Mouse (Mus musculus): Measurements from ENCODE around the gene Pfas. TPM values are rescaled to one million over a fixed set of nuclear protein-coding genes. Genes with fewer than 3 reads are reported as not detected.
A peak's percentile ranks its signal among the peaks of the same experiment; 100 is the strongest.
"Not testable (repeated sequence)": the region's sequence is repeated elsewhere in the genome, so short reads cannot be mapped to it uniquely, and the experiment has no call there.

Gene Pfas
- polyA plus RNA-seq, 1 experiment from 2014 or later = 34.9 TPM

GRCm38 (mm10) chr11:69010400-69011323 is 2.4 kb upstream of the Pfas start:
- Histone ChIP-seq H3K9me3 (replicated peaks) (no peaks in the 10 kb centered on the region), H3K4me3 (no peak overlapping the region), H3K27me3 (no peaks in the 10 kb centered on the region), H3K27ac (no peak overlapping the region), H3K36me3 (ENCODE audit: poor library complexity, severe bottlenecking) (no peaks in the 10 kb centered on the region), H3K4me2 (peak overlapping the region; percentile 76; the same call in 1 of the 2 replicates), H3K4me1 (peaks cover 30% of the 10 kb centered on the region), H3K9ac (no peak overlapping the region)
- 90% methylated on average over 15 of the region's 15 CpGs for WGBS
- ATAC-seq = no peak

- no peak overlapping the region for H3K9ac ChIP-seq
- H3K27me3 ChIP-seq = no peaks in the 10 kb centered on the region
- WGBS = 90% methylated on average over 1 of the region's 1 CpGs
- H3K4me2 ChIP-seq = no peak overlapping the region
- peaks cover 25% of the 10 kb centered on the region for H3K4me1 ChIP-seq
- H3K4me3 ChIP-seq = no peak overlapping the region
- no peaks in the 10 kb centered on the region for H3K9me3 ChIP-seq (replicated peaks)
- no peak for ATAC-seq
- H3K36me3 ChIP-seq (ENCODE audit: poor library complexity, severe bottlenecking) = no peaks in the 10 kb centered on the region
- no peak overlapping the region for H3K27ac ChIP-seq
These were observed 1.2 kb upstream of the Pfas start for GRCm38 (mm10) chr11:69009508-69009907.

- H3K27me3 ChIP-seq; H3K9ac ChIP-seq; H3K4me2 ChIP-seq; H3K27ac ChIP-seq; H3K9me3 ChIP-seq (replicated peaks); ATAC-seq; H3K4me3 ChIP-seq: not testable (repeated sequence)
- peaks cover 20% of the 10 kb centered on the region for H3K36me3 ChIP-seq (ENCODE audit: poor library complexity, severe bottlenecking)
- H3K4me1 ChIP-seq = peaks cover 19% of the 10 kb centered on the region
These were observed 1.7 kb downstream of the Pfas start for GRCm38 (mm10) chr11:69006575-69006974.

GRCm38 (mm10) chr11:69005193-69005592 is 3.1 kb downstream of the Pfas start:
- no peak for ATAC-seq
- Histone ChIP-seq H3K27me3 (no peaks in the 10 kb centered on the region), H3K9me3 (replicated peaks) (no peaks in the 10 kb centered on the region), H3K36me3 (ENCODE audit: poor library complexity, severe bottlenecking) (peaks cover 34% of the 10 kb centered on the region), H3K4me3 (no peak overlapping the region), H3K27ac (no peak overlapping the region), H3K4me1 (peaks cover 12% of the 10 kb centered on the region), H3K4me2 (no peak overlapping the region), H3K9ac (0 out of 2 replicates have a peak overlapping the region, but pooled peaks have one; percentile 16)
- WGBS = 88% methylated on average over 7 of the region's 7 CpGs

GRCm38 (mm10) chr11:69003592-69003991 is 4.7 kb downstream of the Pfas start:
- no peaks in the 10 kb centered on the region for H3K9me3 ChIP-seq (replicated peaks)
- no peak overlapping the region for H3K9ac ChIP-seq
- H3K4me2 ChIP-seq = no peak overlapping the region
- 65% methylated on average over 4 of the region's 4 CpGs for WGBS
- H3K4me1 ChIP-seq = peaks cover 12% of the 10 kb centered on the region
- no peak overlapping the region for H3K4me3 ChIP-seq
- no peak overlapping the region for H3K27ac ChIP-seq
- peaks cover 50% of the 10 kb centered on the region for H3K36me3 ChIP-seq (ENCODE audit: poor library complexity, severe bottlenecking)
- ATAC-seq = no peak
- H3K27me3 ChIP-seq = no peaks in the 10 kb centered on the region

GRCm38 (mm10) chr11:69002782-69003181 is 5.5 kb downstream of the Pfas start:
- not testable (repeated sequence) for H3K27ac ChIP-seq; H3K4me1 ChIP-seq; ATAC-seq; H3K9me3 ChIP-seq (replicated peaks); H3K4me3 ChIP-seq; H3K27me3 ChIP-seq; H3K9ac ChIP-seq; H3K4me2 ChIP-seq
- WGBS = 95% methylated on average over 4 of the region's 4 CpGs
- H3K36me3 ChIP-seq (ENCODE audit: poor library complexity, severe bottlenecking) = peaks cover 58% of the 10 kb centered on the region

- Histone ChIP-seq H3K4me3 (no peak overlapping the region), H3K27me3 (no peaks in the 10 kb centered on the region), H3K4me2 (no peak overlapping the region), H3K36me3 (ENCODE audit: poor library complexity, severe bottlenecking) (peaks cover 98% of the 10 kb centered on the region), H3K9me3 (replicated peaks) (no peaks in the 10 kb centered on the region), H3K9ac (no peak overlapping the region), H3K4me1 (no peaks in the 10 kb centered on the region), H3K27ac (no peak overlapping the region)
- 94% methylated on average over 4 of the region's 4 CpGs for WGBS
- ATAC-seq = no peak
These were observed 11.2 kb downstream of the Pfas start for GRCm38 (mm10) chr11:68997080-68997479.

- Histone ChIP-seq H3K4me1 (no peaks in the 10 kb centered on the region), H3K9me3 (replicated peaks) (no peaks in the 10 kb centered on the region), H3K36me3 (ENCODE audit: poor library complexity, severe bottlenecking) (peaks cover 98% of the 10 kb centered on the region), H3K4me3 (no peak overlapping the region), H3K27ac (no peak overlapping the region), H3K9ac (no peak overlapping the region), H3K4me2 (no peak overlapping the region), H3K27me3 (no peaks in the 10 kb centered on the region)
- WGBS = 94% methylated on average over 3 of the region's 3 CpGs
- ATAC-seq = no peak
These were observed 13.9 kb downstream of the Pfas start for GRCm38 (mm10) chr11:68994377-68994776.

- no peak overlapping the region for H3K27ac ChIP-seq
- no peaks in the 10 kb centered on the region for H3K9me3 ChIP-seq (replicated peaks)
- no peak overlapping the region for H3K4me2 ChIP-seq
- no peak overlapping the region for H3K9ac ChIP-seq
- no peak for ATAC-seq
- WGBS = 91% methylated on average over 7 of the region's 7 CpGs
- H3K4me1 ChIP-seq = no peaks in the 10 kb centered on the region
- no peaks in the 10 kb centered on the region for H3K27me3 ChIP-seq
- H3K36me3 ChIP-seq (ENCODE audit: poor library complexity, severe bottlenecking) = peaks cover 98% of the 10 kb centered on the region
- H3K4me3 ChIP-seq = no peak overlapping the region
These were observed 15.1 kb downstream of the Pfas start for GRCm38 (mm10) chr11:68993122-68993521.

GRCm38 (mm10) chr11:68988341-68988740 is 19.9 kb downstream of the Pfas start:
- Histone ChIP-seq H3K4me3 (no peak overlapping the region), H3K4me2 (no peak overlapping the region), H3K9me3 (replicated peaks) (no peaks in the 10 kb centered on the region), H3K4me1 (no peaks in the 10 kb centered on the region), H3K9ac (no peak overlapping the region), H3K27me3 (no peaks in the 10 kb centered on the region), H3K36me3 (ENCODE audit: poor library complexity, severe bottlenecking) (peaks cover 72% of the 10 kb centered on the region), H3K27ac (no peak overlapping the region)
- no peak for ATAC-seq
- 96% methylated on average over 17 of the region's 17 CpGs for WGBS

GRCm38 (mm10) chr11:68987365-68987882 is 20.8 kb downstream of the Pfas start:
- H3K4me3 ChIP-seq = no peak overlapping the region
- no peak overlapping the region for H3K27ac ChIP-seq
- no peak for ATAC-seq
- H3K27me3 ChIP-seq = no peaks in the 10 kb centered on the region
- H3K9ac ChIP-seq = no peak overlapping the region
- no peaks in the 10 kb centered on the region for H3K4me1 ChIP-seq
- H3K4me2 ChIP-seq = no peak overlapping the region
- peaks cover 63% of the 10 kb centered on the region for H3K36me3 ChIP-seq (ENCODE audit: poor library complexity, severe bottlenecking)
- no peaks in the 10 kb centered on the region for H3K9me3 ChIP-seq (replicated peaks)
- 85% methylated on average over 11 of the region's 11 CpGs for WGBS

- H3K9ac ChIP-seq = no peak overlapping the region
- 29% methylated on average over 4 of the region's 4 CpGs for WGBS
- H3K4me2 ChIP-seq = no peak overlapping the region
- ATAC-seq = 0 out of 2 replicates have a peak, but pooled peaks have one; percentile 24
- no peaks in the 10 kb centered on the region for H3K27me3 ChIP-seq
- no peak overlapping the region for H3K27ac ChIP-seq
- no peaks in the 10 kb centered on the region for H3K9me3 ChIP-seq (replicated peaks)
- H3K4me3 ChIP-seq = no peak overlapping the region
- H3K36me3 ChIP-seq (ENCODE audit: poor library complexity, severe bottlenecking) = peaks cover 17% of the 10 kb centered on the region
- H3K4me1 ChIP-seq = no peaks in the 10 kb centered on the region
These were observed 25.5 kb downstream of the Pfas start for GRCm38 (mm10) chr11:68982639-68983369.

Measured in forebrain, embryonic 13.5 days (tissue).